Mouse (Mus musculus) mouse embryonic stem cell (cell line): Measurements from ENCODE around the gene Entpd8.

ENCODE experiments used
- in situ Hi-C, 2 experiments: fragments of 300-500 bp; cut with MboI; formaldehyde crosslinking; loops; 1 replicate in 1 of 2; 3 replicates in 1 of 2; pipeline ENCODE4 v1.14.3; 2019 to 2020; ENCODE audit warnings: low sequenced_read_pairs in 2 of 2, low pct_unique_long_range_greater_than_20kb in 1 of 2, mixed read lengths in 1 of 2; ENCODE audit not compliant: unreplicated experiment in 1 of 2

Entpd8 gene

GRCm38 (mm10) chr2:25080076-25080475 is at the start of gene Entpd8:
Entpd8 (plus strand) TSS chr2:25080304.
- in situ Hi-C loops = no loop called here

- in situ Hi-C loops = no loop called here
Observed at GRCm38 (mm10) chr2:25034994-25035393, 45.1 kb upstream of the Entpd8 start.

DNA sequence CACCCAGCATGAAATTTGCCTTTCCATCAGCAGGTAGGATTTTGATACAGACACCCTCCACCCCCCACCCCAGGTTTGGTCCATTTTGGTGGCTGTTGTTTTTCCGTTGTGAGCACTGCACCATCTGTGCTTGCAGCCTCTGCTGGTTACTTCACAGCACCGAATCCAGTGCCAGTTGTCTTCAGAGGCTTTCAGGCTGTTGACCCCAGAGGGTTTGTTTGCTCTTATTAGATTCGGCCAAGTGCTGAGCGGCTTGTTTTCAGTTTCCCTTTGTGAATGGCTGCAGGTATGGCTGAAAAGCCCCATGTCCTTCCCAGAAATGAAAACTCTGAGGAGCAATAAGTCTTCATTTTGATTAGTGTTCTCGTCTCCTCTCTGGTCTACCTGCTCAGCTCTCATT is 40.0 kb upstream of the Entpd8 start:
- in situ Hi-C loops = no loop called here

- in situ Hi-C loops = no loop called here
Observed at GRCm38 (mm10) chr2:25050921-25051320, 29.2 kb upstream of the Entpd8 start.

GRCm38 (mm10) chr2:25051450-25051849 is 28.7 kb upstream of the Entpd8 start:
- in situ Hi-C loops = no loop called here

DNA sequence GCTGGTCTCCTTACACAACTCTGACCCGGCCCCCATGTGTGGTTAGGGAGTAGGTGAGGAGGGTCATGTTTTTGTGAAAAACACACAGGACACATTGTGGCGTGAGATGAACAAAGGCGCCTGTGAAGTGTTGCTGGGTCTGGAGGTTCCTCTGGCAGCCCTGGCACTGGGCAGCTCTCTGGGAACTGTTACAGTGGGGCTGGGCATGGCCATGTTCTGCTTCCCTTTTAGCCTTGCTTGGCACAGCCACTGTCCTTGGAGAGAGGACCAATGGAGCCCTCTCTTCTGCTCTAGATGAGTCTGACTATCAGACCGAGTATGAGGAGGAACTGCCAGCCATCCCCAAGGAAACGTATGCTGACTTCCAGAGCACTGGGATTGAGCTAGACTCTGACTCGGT is 27.0 kb upstream of the Entpd8 start:
- in situ Hi-C loops = no loop called here

- in situ Hi-C loops = no loop called here
Observed at GRCm38 (mm10) chr2:25054221-25055067, 25.7 kb upstream of the Entpd8 start, which contains the start of gene Nsmf. Nsmf (plus strand) TSS chr2:25054355.

DNA sequence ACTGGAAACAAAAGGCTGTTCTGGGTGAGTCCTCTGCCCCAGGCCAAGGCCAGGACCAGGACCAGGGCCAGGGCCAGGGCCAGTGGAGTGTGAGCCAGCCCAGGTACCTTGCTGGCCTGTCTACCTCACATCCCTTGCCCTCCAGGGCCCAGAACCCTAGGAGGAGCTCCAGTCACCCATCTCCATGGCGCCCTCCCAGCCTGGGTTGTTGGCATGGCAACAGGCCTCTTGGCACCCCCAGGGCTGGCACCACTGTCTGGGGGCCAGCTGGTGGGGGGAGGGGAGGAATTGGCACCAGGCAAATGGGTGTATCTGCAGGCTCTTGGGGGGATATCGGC is 25.1 kb upstream of the Entpd8 start:
- in situ Hi-C loops = no loop called here

DNA sequence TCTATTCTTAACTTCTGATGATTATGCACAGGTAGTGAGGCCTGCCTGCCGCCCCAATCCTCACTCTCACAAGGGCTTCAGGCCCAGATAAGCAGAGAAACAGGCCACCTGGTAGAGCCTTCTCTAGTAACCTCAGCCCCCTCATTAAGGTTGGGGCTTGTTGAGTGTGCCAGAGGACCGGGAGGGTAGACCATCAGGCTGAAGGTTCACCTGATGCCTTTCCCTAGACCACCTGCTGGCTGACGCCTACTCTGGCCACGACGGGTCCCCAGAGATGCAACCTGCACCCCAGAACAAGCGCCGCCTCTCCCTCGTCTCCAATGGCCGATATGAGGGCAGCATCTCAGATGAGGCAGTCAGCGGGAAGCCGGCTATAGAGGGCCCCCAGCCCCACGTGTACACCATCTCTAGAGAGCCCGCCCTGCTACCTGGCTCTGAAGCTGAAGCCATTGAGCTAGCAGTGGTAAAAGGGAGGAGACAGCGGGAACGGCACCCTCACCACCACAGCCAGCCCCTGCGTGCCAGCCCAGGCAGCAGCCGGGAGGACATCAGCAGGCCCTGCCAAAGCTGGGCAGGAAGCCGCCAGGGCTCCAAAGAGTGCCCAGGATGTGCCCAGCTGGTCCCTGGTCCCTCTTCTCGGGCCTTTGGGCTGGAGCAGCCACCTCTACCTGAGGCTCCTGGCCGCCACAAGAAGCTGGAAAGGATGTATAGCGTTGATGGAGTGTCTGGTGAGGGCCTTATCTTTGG is 24.5 kb upstream of the Entpd8 start:
- in situ Hi-C loops = no loop called here

GRCm38 (mm10) chr2:25058926-25059325 is 21.2 kb upstream of the Entpd8 start:
- in situ Hi-C loops = no loop called here

DNA sequence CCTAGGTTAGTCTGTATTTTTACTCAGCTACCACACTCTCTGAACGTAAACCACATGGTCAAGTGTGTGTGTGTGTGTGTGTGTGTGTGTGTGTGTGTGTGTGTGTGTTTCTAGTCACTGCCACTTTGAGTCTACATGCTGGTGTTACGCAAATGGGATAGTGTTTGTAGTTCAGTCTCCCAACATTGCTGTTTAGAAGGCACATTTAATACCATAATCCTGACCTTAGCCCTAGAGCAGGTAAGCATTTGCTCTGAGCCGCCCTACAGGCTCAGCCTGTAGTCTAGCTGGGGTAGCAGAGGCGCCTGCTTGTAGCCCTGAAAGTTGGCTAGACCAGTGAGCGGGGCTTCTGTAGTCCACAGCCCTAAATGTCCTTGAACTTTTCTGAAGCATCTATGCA is 16.6 kb upstream of the Entpd8 start:
- in situ Hi-C loops = no loop called here

GRCm38 (mm10) chr2:25064285-25064684 is 15.8 kb upstream of the Entpd8 start:
- in situ Hi-C loops = no loop called here

DNA sequence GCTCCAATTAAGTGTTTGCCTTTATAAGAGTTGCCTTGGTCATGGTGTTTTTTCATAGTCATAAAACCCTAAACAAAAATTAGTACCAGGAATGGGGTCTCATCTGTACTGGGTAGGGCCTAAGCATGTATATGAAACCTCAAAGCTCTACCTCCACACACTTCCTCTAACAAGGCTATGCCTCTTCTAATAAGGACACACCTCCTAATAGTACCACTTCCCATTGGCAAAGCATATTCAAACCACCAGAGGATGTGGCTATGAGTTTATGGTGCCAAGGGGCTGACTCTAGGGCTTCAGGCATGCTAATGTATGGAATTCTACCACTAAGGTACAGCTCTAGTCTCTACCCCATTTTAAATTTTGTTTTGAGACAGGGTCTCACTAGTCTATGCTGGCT is 14.6 kb upstream of the Entpd8 start:
- in situ Hi-C loops = no loop called here

DNA sequence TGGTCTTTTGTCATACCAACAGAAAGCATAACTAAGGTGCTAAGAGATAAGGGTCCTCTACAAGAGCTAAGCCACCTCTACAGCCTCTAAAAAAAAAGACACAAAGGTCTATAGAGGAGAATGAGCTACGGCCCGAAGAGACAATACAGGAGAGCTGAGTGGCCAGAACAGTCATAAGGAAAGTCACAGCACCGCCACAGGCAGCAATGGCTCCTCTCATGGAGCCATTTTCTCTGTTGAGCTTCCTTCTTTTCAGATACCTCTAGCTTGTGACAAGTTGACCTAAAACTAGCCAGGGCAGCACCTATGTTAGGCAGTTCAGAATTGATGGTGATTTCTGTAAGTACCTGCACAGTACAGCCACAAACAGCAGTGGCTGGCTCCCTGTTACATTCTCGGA is 13.6 kb upstream of the Entpd8 start:
- in situ Hi-C loops = no loop called here

- in situ Hi-C loops = no loop called here
Observed at GRCm38 (mm10) chr2:25069537-25069936, 10.6 kb upstream of the Entpd8 start.

DNA sequence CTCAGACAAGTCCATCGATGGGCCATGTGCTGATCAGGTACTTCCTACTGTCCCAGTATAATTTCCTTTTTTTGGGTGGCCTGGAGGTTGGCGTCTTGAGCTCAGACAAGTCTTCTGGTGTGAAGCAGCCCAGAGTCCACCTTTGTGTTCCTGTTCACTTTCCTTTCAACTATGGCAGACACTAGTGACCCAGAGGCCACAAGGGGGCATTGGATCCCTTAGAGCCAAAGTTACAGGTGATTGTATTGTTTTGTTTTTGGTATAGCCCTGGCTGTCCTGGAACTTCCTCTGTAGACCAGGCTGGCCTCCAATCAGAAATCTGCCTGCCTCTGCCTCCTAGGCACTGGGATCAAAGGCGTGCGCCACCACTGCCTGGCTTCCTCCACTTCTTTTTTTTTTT is 7.7 kb upstream of the Entpd8 start:
- in situ Hi-C loops = no loop called here

- in situ Hi-C loops = no loop called here
Observed at GRCm38 (mm10) chr2:25075506-25075905, 4.6 kb upstream of the Entpd8 start.

DNA sequence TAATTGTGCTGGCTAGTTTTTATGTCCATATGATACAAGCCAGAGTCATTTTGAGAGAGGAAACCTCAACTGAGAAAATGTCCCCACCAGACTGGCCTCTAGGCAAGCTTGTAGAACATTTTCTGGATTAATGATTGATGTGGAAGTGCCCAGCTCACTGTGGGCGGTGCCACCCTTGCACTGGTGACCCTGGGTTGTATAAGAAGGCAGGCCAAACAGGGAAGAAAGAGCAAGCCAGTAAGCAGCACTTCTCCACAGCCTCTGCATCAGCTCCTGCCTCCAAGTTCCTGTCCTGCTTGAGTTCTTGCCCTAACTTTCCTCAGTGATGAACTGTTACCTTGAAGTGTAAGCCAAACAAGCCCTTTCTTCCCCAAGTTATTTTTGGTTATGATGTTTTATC is 1.1 kb upstream of the Entpd8 start:
- in situ Hi-C loops = no loop called here

- in situ Hi-C loops = no loop called here
Observed at GRCm38 (mm10) chr2:25083697-25084096, 3.6 kb downstream of the Entpd8 start.

- in situ Hi-C loops = no loop called here
Observed at GRCm38 (mm10) chr2:25085571-25085970, 5.5 kb downstream of the Entpd8 start.
